Mouse (Mus musculus) stomach, embryonic 16.5 days (tissue): ENCODE results near the gene Hck. TPM values are rescaled to one million over a fixed set of nuclear protein-coding genes. Genes with fewer than 3 reads are reported as not detected.

Experiments
- ATAC-seq: fragments of 200-750 bp; cut with Nextera tagmentation; 2 replicates; pipeline ENCODE4 v1.8.0; 2017; ENCODE audit warnings: moderate number of reproducible peaks, moderate TSS enrichment; ENCODE audit not compliant: insufficient read depth, low FRiP score
- H3K27ac ChIP-seq: fragments of 300-500 bp; sonication (generic); 2 replicates; pipeline ENCODE4 v1.5.1; 2014; ENCODE audit warnings: low read length
- H3K27me3 ChIP-seq: fragments of 300-500 bp; sonication (generic); 2 replicates; pipeline ENCODE4 v1.6.1; 2014; ENCODE audit warnings: low read length, control low read depth, mixed read lengths; ENCODE audit not compliant: control insufficient read depth, insufficient read depth
- H3K36me3 ChIP-seq: fragments of 300-500 bp; sonication (generic); 2 replicates; pipeline ENCODE4 v1.6.1; 2014; ENCODE audit warnings: low read length; ENCODE audit not compliant: control insufficient read depth, insufficient read depth
- H3K4me1 ChIP-seq: fragments of 300-500 bp; sonication (generic); 2 replicates; pipeline ENCODE4 v1.6.1; 2014; ENCODE audit warnings: low read length, control low read depth, mixed read lengths; ENCODE audit not compliant: control insufficient read depth, insufficient read depth
- H3K4me2 ChIP-seq: fragments of 300-500 bp; sonication (generic); 2 replicates; pipeline ENCODE4 v1.6.1; 2014; ENCODE audit warnings: low read depth, low read length, mixed read lengths
- H3K4me3 ChIP-seq: fragments of 300-500 bp; sonication (generic); replicated peaks from 2 replicates; pipeline ENCODE4 v1.5.1; 2014; ENCODE audit warnings: mild to moderate bottlenecking, low read length
- H3K9ac ChIP-seq: fragments of 300-500 bp; sonication (generic); 2 replicates; pipeline ENCODE4 v1.6.1; 2014; ENCODE audit warnings: low read length
- H3K9me3 ChIP-seq: fragments of 300-500 bp; sonication (generic); replicated peaks from 2 replicates; pipeline ENCODE4 v1.6.1; 2016; ENCODE audit warnings: low read length, control low read depth; ENCODE audit not compliant: control insufficient read depth
- WGBS: fragments of 180-500 bp; shearing (Covaris S2); extraction: QIAGEN DNeasy Blood & Tissue Kit; methylation state at CpG from one replicate; pipeline ENCODE4 v1.1.7; 2014; 5-methylcytosine and 5-hydroxymethylcytosine counted together
- polyA plus RNA-seq: library from polyadenylated mRNA; unstranded; fragments of >200 nt; fragmentation: Nextera tagmentation; extraction: Ambion mirVana; gene quantifications from 2 replicates; pipeline ENCODE4 v1.2.1, GENCODE M21; 2015

The Hck gene
- polyA plus RNA-seq, 1 experiment from 2014 or later, result 6.2 TPM

DNA sequence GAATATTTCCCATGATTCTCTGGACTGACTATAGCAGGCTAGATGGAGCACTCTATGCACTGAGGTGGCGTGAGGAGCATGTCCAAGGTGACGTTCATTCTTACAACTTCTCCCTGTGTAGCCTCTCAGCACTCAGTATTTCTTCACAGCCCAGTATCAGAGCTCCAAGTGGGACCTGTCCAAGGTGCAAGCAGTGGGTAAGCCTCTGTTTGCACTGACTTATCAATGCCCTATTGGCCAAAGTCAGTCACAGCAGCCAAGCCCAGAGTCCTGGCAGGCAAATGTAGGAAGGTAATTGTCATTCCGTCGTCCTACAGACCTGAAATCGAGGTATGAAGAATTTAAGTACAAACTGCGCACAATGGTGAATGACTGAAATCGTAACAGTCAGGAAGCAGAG is 30.9 kb downstream of the Hck start:
- H3K4me3 ChIP-seq, result no peak overlapping the region
- no peaks in the 10 kb centered on the region for H3K36me3 ChIP-seq
- H3K4me2 ChIP-seq, result no peak overlapping the region
- no peaks in the 10 kb centered on the region for H3K4me1 ChIP-seq
- H3K9me3 ChIP-seq, result no peaks in the 10 kb centered on the region
- ATAC-seq, result no peak
- H3K27ac ChIP-seq, result no peak overlapping the region
- 73% methylated on average over 7 of the region's 7 CpGs for WGBS
- no peaks in the 10 kb centered on the region for H3K27me3 ChIP-seq
- no peak overlapping the region for H3K9ac ChIP-seq

DNA sequence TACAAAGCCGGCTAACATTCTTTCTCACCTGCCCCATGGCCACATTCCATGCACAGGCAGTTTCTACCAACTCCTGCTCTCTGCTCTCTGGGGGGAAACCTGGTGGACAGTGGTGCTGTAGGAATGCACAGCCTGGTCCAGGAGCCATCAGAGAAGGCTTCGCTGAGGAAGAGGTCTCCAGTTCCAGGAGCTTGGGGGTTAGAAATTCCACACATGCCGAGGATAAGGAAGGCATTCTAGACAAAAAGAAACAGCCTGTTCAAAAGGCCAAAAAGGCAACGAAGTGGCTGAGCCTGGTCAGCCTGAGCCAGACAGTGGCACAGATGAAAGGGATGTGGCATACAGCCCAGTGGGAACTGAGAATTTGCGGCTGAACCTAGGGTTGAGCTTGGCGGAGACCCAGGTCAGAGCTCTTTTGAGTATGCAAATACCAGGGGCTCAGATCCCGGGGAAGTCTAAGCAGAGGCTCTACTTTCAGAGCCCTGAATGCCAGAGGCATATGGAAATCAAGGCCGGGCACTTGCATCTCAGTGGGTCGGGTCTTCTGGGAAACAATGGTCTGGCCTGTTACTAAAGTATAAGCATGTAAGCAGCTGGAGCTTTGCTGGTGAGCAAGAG is 31.8 kb downstream of the Hck start:
- Histone ChIP-seq H3K27me3 (no peaks in the 10 kb centered on the region), H3K27ac (no peak overlapping the region; the same call in 1 of the 2 replicates), H3K36me3 (no peaks in the 10 kb centered on the region), H3K9ac (no peak overlapping the region), H3K4me2 (no peak overlapping the region), H3K4me3 (no peak overlapping the region), H3K9me3 (no peaks in the 10 kb centered on the region), H3K4me1 (no peaks in the 10 kb centered on the region)
- WGBS, result 24% methylated on average over 9 of the region's 9 CpGs
- ATAC-seq, result no peak

DNA sequence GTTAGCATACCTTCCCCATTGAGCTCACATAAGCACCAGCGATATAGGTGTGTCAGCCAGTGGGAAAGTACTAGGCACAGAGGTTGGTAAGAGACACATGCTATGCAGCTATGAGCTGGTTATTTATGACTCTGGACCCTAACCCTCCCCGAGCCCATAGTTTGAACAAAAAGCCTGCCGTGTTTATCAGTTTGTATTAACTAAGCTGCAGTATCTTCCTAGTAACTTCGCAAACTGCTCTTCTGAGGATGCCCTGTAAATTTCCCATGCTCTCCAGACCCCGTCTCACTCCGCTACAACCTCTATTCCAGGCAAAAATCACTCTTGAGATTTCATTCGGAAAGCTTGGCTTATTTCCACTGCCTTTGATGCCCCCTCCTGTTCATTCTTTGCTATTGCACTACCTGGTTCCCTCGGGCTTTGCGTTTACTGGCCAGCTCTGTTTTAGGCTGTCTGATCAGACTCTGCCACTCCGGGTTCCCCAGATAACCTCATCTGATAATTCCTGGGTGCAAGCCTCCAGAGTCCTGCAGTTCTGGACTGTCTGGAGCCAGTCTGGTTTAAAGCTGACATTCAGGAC is 34.4 kb downstream of the Hck start:
- WGBS, result 27% methylated on average over 10 of the region's 10 CpGs
- no peak; the same call in 1 of the 2 replicates for ATAC-seq

DNA sequence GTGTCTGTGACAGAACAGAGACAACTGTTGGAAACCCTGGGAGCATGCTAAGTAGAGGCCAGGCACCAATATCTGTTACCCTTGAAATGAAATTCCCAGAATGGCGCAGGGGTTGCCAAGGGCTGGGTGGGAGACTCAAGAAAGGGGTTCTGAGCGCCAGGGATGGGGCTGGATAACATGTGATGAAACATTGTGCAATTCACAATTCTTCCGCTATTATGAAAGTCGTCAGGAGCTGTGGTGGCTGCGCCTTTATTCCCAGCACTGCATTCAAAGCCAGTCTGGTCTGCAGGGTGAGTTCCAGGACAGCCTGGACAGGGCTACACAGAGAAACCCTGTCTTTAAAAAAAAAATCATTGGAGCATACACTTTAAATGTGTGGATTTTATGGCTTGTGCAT is 37.1 kb downstream of the Hck start:
- H3K4me3 ChIP-seq, result no peak overlapping the region
- no peaks in the 10 kb centered on the region for H3K36me3 ChIP-seq
- no peaks in the 10 kb centered on the region for H3K9me3 ChIP-seq
- H3K27me3 ChIP-seq, result no peaks in the 10 kb centered on the region
- no peak for ATAC-seq
- no peak overlapping the region for H3K27ac ChIP-seq
- H3K4me2 ChIP-seq, result no peak overlapping the region
- WGBS, result 76% methylated on average over 5 of the region's 5 CpGs
- no peaks in the 10 kb centered on the region for H3K4me1 ChIP-seq
- no peak overlapping the region for H3K9ac ChIP-seq

More for the DNA sequence above, 34.4 kb downstream of the Hck start:
- Histone ChIP-seq H3K4me1 (no peaks in the 10 kb centered on the region), H3K27ac (no peak overlapping the region), H3K9me3 (no peaks in the 10 kb centered on the region), H3K4me2 (no peak overlapping the region), H3K9ac (no peak overlapping the region), H3K36me3 (no peaks in the 10 kb centered on the region), H3K27me3 (no peaks in the 10 kb centered on the region), H3K4me3 (no peak overlapping the region)

DNA sequence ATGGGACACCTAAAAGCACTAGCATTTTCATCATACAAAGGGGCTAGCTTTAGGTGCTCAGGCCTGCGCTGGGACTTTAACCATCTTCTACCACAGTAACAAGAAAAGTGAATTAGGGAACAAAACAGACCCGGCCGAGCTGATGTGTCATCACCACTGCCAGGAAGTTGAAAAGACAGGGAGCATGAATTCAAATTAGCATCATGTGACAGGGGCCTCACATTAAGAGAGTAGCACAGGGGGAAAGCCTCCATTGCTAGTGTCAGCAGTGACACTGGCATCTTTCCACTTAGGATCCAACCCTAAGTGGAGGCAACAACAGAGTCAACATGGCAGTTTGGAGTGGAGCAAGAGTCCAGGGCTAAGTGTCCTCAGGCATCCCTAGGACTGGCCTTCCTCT is 39.0 kb downstream of the Hck start:
- no peak for ATAC-seq
- Histone ChIP-seq H3K4me1 (no peaks in the 10 kb centered on the region), H3K9ac (no peak overlapping the region), H3K36me3 (no peaks in the 10 kb centered on the region), H3K27me3 (no peaks in the 10 kb centered on the region), H3K4me2 (no peak overlapping the region), H3K4me3 (no peak overlapping the region), H3K27ac (no peak overlapping the region), H3K9me3 (no peaks in the 10 kb centered on the region)
- WGBS, result 76% methylated on average over 3 of the region's 3 CpGs

DNA sequence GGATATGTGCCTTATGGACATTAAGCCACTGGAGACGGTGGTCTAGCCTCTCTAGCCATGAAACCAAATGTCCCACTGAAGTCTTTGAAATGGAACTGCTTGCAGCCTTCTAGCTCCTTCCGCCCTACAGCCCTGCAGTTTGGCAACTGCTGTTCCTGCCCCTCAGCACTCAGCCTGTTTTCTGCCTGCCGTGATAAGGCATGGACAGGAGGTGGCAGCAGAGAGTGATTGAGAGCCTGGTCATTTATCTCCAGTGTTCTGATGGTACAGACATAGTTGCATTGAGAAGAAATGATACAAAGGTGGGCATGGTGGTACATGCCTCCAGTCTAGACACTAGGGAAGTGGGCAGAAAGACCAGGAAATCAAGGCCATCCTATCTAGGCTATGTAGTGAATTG is 39.4 kb downstream of the Hck start:
- Histone ChIP-seq H3K4me3 (no peak overlapping the region), H3K27me3 (no peaks in the 10 kb centered on the region), H3K9ac (no peak overlapping the region), H3K27ac (no peak overlapping the region), H3K4me2 (no peak overlapping the region), H3K36me3 (no peaks in the 10 kb centered on the region), H3K9me3 (no peaks in the 10 kb centered on the region), H3K4me1 (no peaks in the 10 kb centered on the region)
- WGBS, result 22% methylated on average over 3 of the region's 3 CpGs
- no peak for ATAC-seq

DNA sequence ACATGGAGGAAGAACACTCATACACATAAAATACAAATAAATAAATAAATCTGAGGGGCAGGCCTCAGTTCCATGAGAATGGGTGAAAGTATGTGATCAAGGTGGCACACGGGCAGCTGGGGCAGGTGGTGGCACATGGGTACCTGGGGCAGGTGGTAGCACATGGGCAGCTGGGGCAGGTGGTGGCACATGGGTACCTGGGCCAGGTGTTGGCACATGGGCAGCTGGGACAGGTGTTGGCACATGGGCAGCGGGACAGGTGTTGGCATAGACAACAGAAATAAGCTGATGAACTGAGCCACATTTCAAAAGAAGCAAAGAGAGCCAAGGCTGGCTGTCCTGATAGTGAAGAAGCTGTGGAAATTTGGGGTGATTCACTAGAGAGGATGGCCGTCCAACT is 41.5 kb downstream of the Hck start:
- no peak for ATAC-seq
- Histone ChIP-seq H3K4me2 (no peak overlapping the region), H3K9ac (no peak overlapping the region), H3K27me3 (no peaks in the 10 kb centered on the region), H3K4me3 (no peak overlapping the region), H3K9me3 (no peaks in the 10 kb centered on the region), H3K4me1 (no peaks in the 10 kb centered on the region), H3K36me3 (no peaks in the 10 kb centered on the region), H3K27ac (no peak overlapping the region)
- 76% methylated on average over 3 of the region's 3 CpGs for WGBS

DNA sequence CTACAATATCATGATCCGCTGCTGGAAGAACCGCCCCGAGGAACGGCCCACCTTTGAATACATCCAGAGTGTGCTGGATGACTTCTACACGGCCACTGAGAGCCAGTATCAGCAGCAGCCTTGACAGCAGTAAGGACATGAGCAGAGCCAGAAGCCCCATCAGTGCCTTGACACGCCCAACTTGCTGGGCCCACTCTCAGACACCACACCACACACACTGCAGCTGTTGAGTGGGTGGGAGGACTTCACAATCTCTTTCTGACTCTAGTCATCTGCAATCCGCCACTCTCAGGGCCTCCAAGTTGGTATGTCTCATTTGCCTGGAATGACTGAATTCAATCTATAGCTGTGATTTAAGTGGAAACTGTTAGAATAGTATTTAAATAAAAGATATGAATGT is 42.8 kb downstream of the Hck start:
- ATAC-seq, result no peak
- H3K4me2 ChIP-seq, result no peak overlapping the region
- WGBS, result 73% methylated on average over 7 of the region's 7 CpGs
- no peaks in the 10 kb centered on the region for H3K9me3 ChIP-seq
- H3K27me3 ChIP-seq, result no peaks in the 10 kb centered on the region
- no peak overlapping the region for H3K9ac ChIP-seq
- no peaks in the 10 kb centered on the region for H3K4me1 ChIP-seq
- H3K36me3 ChIP-seq, result no peaks in the 10 kb centered on the region
- H3K4me3 ChIP-seq, result no peak overlapping the region
- no peak overlapping the region for H3K27ac ChIP-seq

DNA sequence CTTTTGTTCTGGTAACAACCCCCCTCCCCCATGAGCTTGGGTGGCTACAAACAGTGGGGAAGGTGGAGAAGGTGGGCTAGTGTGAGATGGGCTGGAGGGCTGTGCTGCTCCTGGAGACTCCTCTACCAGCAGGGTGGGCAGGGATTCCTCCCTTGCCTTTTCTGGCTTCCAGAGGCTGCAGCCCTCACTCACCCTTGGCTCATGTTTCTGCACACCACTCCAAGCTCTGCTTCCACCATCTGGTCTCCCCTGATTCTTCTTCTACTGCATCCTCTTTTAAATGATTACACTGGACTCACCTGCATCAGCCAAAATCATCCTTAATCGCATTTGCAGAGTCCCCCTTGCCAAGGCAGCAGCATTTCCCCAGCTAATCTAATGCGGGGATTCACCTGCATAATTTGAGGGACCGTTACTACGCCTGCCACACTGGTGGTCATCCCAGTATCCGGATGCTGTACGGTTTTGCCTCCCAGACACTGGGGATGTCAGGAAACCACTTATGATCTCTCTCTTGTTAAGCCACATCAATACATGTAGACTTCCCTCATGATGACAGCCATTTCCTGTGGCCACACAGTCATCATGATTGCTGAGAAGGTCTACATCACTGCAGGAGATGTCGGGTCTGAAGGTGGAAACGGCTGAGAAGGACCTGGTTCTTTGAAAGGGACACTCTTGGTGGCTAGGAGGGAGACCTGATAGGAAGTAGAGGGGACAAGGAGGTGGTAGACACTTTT is 43.8 kb downstream of the Hck start:
- no peak for ATAC-seq
- H3K36me3 ChIP-seq, result no peaks in the 10 kb centered on the region
- WGBS, result 72% methylated on average over 8 of the region's 8 CpGs
- H3K4me3 ChIP-seq, result no peak overlapping the region
- no peak overlapping the region for H3K27ac ChIP-seq
- H3K9ac ChIP-seq, result no peak overlapping the region
- H3K9me3 ChIP-seq, result no peaks in the 10 kb centered on the region
- no peaks in the 10 kb centered on the region for H3K27me3 ChIP-seq
- H3K4me1 ChIP-seq, result no peaks in the 10 kb centered on the region
- H3K4me2 ChIP-seq, result no peak overlapping the region
